Mouse (Mus musculus) stomach, postnatal 0 days (tissue): Measurements from ENCODE around the gene Enpep. TPM values are rescaled to one million over a fixed set of nuclear protein-coding genes. Genes with fewer than 3 reads are reported as not detected.

Experiments used
- ATAC-seq: fragments of 200-750 bp; cut with Nextera tagmentation; 2 replicates; pipeline ENCODE4 v1.8.0; 2017; ENCODE audit not compliant: low FRiP score, low TSS enrichment
- DNase-seq: peaks from one replicate; pipeline ENCODE4 v3.0.0-alpha.2; 2016; ENCODE audit warnings: low spot score
- H3K27ac ChIP-seq: fragments of 300-500 bp; sonication (generic); replicated peaks from 2 replicates; pipeline ENCODE4 v1.5.1; 2014; ENCODE audit warnings: mild to moderate bottlenecking, control low read depth
- H3K27me3 ChIP-seq: fragments of 300-500 bp; sonication (generic); 2 replicates; pipeline ENCODE4 v1.6.1; 2014; ENCODE audit warnings: low read length; ENCODE audit not compliant: control insufficient read depth, insufficient read depth
- H3K36me3 ChIP-seq: fragments of 300-500 bp; sonication (generic); 2 replicates; pipeline ENCODE4 v1.6.1; 2014; ENCODE audit warnings: low read length, mixed read lengths; ENCODE audit not compliant: control insufficient read depth, insufficient read depth
- H3K4me1 ChIP-seq: fragments of 300-500 bp; sonication (generic); replicated peaks from 2 replicates; pipeline ENCODE4 v1.6.1; 2014; ENCODE audit warnings: antibody characterized with exemption; ENCODE audit not compliant: control insufficient read depth, insufficient read depth
- H3K4me2 ChIP-seq: fragments of 300-500 bp; sonication (generic); replicated peaks from 2 replicates; pipeline ENCODE4 v1.6.1; 2014; ENCODE audit warnings: low read depth, mild to moderate bottlenecking, control low read depth, moderate library complexity
- H3K4me3 ChIP-seq: fragments of 300-500 bp; sonication (generic); 2 replicates; pipeline ENCODE4 v1.5.1; 2014; ENCODE audit warnings: low read depth, low read length, control low read depth
- H3K9ac ChIP-seq: fragments of 300-500 bp; sonication (generic); 2 replicates; pipeline ENCODE4 v1.6.1; 2014; ENCODE audit warnings: mild to moderate bottlenecking, low read length, control low read depth, mixed read lengths
- H3K9me3 ChIP-seq: fragments of 300-500 bp; sonication (generic); 2 replicates; pipeline ENCODE4 v1.6.1; 2016; ENCODE audit warnings: low read length; ENCODE audit not compliant: control insufficient read depth
- CTCF ChIP-seq: IDR thresholded peaks from 2 replicates; pipeline ENCODE4 v1.5.1; 2016; ENCODE audit warnings: antibody characterized with exemption, low read depth, mild to moderate bottlenecking, moderate library complexity
- EP300 ChIP-seq: optimal IDR thresholded peaks from 2 replicates; pipeline ENCODE3; 2016; ENCODE audit warnings: antibody characterized with exemption
- WGBS: fragments of 180-500 bp; shearing (Covaris S2); extraction: QIAGEN DNeasy Blood & Tissue Kit; methylation state at CpG from one replicate; pipeline ENCODE4 v1.1.7; 2014; 5-methylcytosine and 5-hydroxymethylcytosine counted together
- polyA plus RNA-seq: library from polyadenylated mRNA; unstranded; fragments of >200 nt; fragmentation: Nextera tagmentation; extraction: Ambion mirVana; gene quantifications from 2 replicates; pipeline ENCODE4 v1.2.1, GENCODE M21; 2015

The Enpep gene
- polyA plus RNA-seq, 1 experiment from 2014 or later, result 6.3 TPM

DNA sequence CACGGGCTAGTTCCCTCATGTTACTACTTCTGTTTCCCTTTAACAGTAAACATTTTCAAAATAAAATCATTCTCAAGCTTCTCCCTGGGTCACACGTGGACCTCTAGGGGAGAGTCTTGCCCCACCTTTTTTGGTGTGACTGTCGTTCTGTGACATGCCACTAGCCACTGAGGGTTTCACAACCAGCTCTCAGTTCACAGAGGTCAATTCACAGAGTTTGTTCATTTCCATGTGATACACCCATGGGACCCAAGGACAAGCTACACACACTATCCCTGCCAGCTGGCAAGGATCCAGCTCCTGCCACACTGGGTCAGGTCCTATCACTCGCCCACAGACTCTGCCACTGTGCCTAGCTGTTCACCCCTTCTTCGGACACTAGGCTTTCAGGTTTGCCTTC, 35.5 kb downstream of the Enpep start:
- Histone ChIP-seq H3K4me2 (no peak overlapping the region), H3K9ac (no peak overlapping the region), H3K27ac (no peak overlapping the region), H3K4me1 (no peaks in the 10 kb centered on the region), H3K27me3 (no peaks in the 10 kb centered on the region), H3K9me3 (no peaks in the 10 kb centered on the region), H3K4me3 (no peak overlapping the region), H3K36me3 (no peaks in the 10 kb centered on the region)
- ATAC-seq, result no peak
- TF ChIP-seq EP300 (no peak), CTCF (no peak)
- peak; percentile 29 for DNase-seq
- WGBS, result 57% methylated on average over 5 of the region's 5 CpGs

DNA sequence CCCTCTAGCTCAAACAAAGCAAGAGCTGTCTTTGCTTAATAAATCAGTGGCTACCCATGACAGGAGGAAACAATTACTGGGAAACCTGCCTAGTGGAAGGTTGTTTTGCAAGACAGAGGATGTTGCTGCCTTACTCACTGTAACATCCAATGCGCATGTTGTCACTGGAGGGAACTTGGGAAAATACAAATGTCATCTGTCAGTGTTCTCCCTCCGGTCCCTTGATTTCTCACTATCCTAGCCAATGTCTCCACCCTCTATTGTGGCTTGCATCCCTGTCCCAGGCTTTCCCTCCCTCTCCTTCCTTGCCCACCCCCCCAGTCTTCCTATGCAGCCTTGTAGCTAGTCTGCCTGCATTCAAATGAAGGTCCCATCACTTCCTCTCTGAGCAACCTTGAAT, 36.6 kb downstream of the Enpep start:
- Histone ChIP-seq H3K4me3 (no peak overlapping the region), H3K9me3 (no peaks in the 10 kb centered on the region), H3K4me1 (no peaks in the 10 kb centered on the region), H3K9ac (no peak overlapping the region), H3K4me2 (no peak overlapping the region), H3K36me3 (no peaks in the 10 kb centered on the region), H3K27me3 (no peaks in the 10 kb centered on the region), H3K27ac (no peak overlapping the region)
- DNase-seq, result no peak
- ATAC-seq, result no peak
- TF ChIP-seq EP300, result no peak
- TF ChIP-seq CTCF, result no peak
- 68% methylated on average over 2 of the region's 2 CpGs for WGBS

GRCm38 (mm10) chr3:129289536-129289935, 43.0 kb downstream of the Enpep start:
- no peak overlapping the region for H3K9ac ChIP-seq
- no peak overlapping the region for H3K27ac ChIP-seq
- H3K9me3 ChIP-seq, result no peaks in the 10 kb centered on the region
- no peaks in the 10 kb centered on the region for H3K27me3 ChIP-seq
- WGBS, result 49% methylated on average over 8 of the region's 8 CpGs
- no peak overlapping the region for H3K4me3 ChIP-seq
- H3K4me2 ChIP-seq, result no peak overlapping the region
- H3K36me3 ChIP-seq, result no peaks in the 10 kb centered on the region
- no peaks in the 10 kb centered on the region for H3K4me1 ChIP-seq
- ATAC-seq, result no peak
- DNase-seq, result no peak
- TF ChIP-seq EP300 (no peak), CTCF (no peak)

- H3K4me2 ChIP-seq, result no peak overlapping the region
- H3K9ac ChIP-seq, result no peak overlapping the region
- H3K4me1 ChIP-seq, result no peaks in the 10 kb centered on the region
- no peaks in the 10 kb centered on the region for H3K9me3 ChIP-seq
- H3K4me3 ChIP-seq, result no peak overlapping the region
- TF ChIP-seq EP300 (no peak), CTCF (no peak)
- ATAC-seq (no peak), DNase-seq (no peak)
- WGBS, result 35% methylated on average over 8 of the region's 8 CpGs
- H3K36me3 ChIP-seq, result no peaks in the 10 kb centered on the region
- no peak overlapping the region for H3K27ac ChIP-seq
- no peaks in the 10 kb centered on the region for H3K27me3 ChIP-seq
Measured at GRCm38 (mm10) chr3:129287140-129287539, 45.4 kb downstream of the Enpep start.

DNA sequence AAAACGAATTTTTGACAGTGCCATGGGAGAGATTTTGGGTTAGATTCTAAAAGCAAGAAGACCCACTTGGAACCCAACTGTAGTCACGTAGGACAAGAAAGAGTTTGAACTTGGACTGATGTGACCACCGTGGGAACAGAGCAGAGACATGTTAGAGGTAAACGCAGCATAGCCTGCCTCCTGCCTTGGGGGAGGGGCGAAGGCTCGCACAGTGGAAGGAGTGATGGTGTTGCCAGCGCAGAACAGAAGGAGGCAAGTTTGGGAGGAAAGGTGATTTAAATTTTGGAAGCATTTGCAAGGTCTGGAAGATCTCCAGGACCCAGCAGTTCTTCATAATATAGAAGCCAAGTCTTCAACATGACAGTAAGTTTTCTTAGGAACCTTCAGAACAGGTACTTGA, 46.1 kb downstream of the Enpep start:
- H3K4me2 ChIP-seq, result no peak overlapping the region
- no peaks in the 10 kb centered on the region for H3K27me3 ChIP-seq
- no peaks in the 10 kb centered on the region for H3K36me3 ChIP-seq
- TF ChIP-seq CTCF (no peak), EP300 (no peak)
- H3K9ac ChIP-seq, result no peak overlapping the region
- no peaks in the 10 kb centered on the region for H3K9me3 ChIP-seq
- H3K4me3 ChIP-seq, result no peak overlapping the region
- no peaks in the 10 kb centered on the region for H3K4me1 ChIP-seq
- DNase-seq (no peak), ATAC-seq (no peak)
- H3K27ac ChIP-seq, result no peak overlapping the region
- 46% methylated on average over 7 of the region's 7 CpGs for WGBS

- H3K27me3 ChIP-seq, result no peaks in the 10 kb centered on the region
- 75% methylated on average over 5 of the region's 5 CpGs for WGBS
- DNase-seq, result no peak
- no peak for TF ChIP-seq CTCF
- no peak for TF ChIP-seq EP300
- ATAC-seq, result no peak
- no peak overlapping the region for H3K4me2 ChIP-seq
- no peaks in the 10 kb centered on the region for H3K9me3 ChIP-seq
- H3K27ac ChIP-seq, result no peak overlapping the region
- no peak overlapping the region for H3K4me3 ChIP-seq
- no peaks in the 10 kb centered on the region for H3K36me3 ChIP-seq
- no peaks in the 10 kb centered on the region for H3K4me1 ChIP-seq
- H3K9ac ChIP-seq, result no peak overlapping the region
Measured at GRCm38 (mm10) chr3:129284326-129284725, 48.2 kb downstream of the Enpep start.
